Mouse (Mus musculus): ENCODE results near the gene Lamc1. TPM values are rescaled to one million over a fixed set of nuclear protein-coding genes. Genes with fewer than 3 reads are reported as not detected.

The Lamc1 gene
- total and polyA plus RNA-seq, 3 experiments = 13.1 to 174 (median 32.4) TPM

DNA sequence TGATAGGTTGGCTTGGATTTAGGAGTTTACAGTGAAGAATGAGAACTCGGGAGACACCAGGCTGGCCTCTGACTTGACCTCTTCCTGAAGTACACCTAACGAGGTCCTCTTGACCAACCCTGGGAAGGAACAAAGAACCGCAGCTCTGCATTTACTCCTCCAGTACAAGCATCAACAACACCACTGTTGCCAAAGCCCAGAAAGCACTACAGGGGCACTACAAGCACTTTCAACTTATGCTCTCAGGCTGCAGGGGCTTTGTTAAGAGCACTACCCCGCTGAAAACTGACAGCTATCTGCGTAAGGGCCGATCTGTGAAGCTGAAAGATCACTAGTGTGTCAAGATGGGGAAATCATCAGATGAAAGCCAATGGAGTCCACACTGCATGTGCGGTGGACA, 6.4 kb downstream of the Lamc1 start:
- Histone ChIP-seq H3K27ac (ENCODE audit: control insufficient read depth, low read depth, low read length) (no peak overlapping the region), H3K79me2 (ENCODE audit: control insufficient read depth, insufficient read depth, low read length, poor library complexity) (peaks cover 11% of the 10 kb centered on the region), H3K9me3 (replicated peaks; ENCODE audit: insufficient read depth, low read length) (no peaks in the 10 kb centered on the region), H3K4me1 (ENCODE audit: control insufficient read depth in 1 of 2, insufficient read depth in 2 of 2, low read length in 2 of 2) (peaks cover 6 to 10% of the 10 kb centered on the region in 2 experiments; a peak in 3 of 4 replicates), H3K27me3 (ENCODE audit: control insufficient read depth in 1 of 2, insufficient read depth in 2 of 2, low read length in 2 of 2) (no peaks in the 10 kb centered on the region), H3K4me3 (ENCODE audit: control insufficient read depth in 1 of 2, insufficient read depth in 1 of 2, low read depth in 2 of 2, low read length in 2 of 2) (no peak overlapping the region), H3K9ac (ENCODE audit: control insufficient read depth, low read depth, low read length, poor library complexity, severe bottlenecking) (no peak overlapping the region), H3K36me3 (ENCODE audit: control insufficient read depth in 1 of 2, insufficient read depth in 2 of 2, low read length in 2 of 2) (peaks cover 0 to 8% of the 10 kb centered on the region in 2 experiments; a peak in 3 of 4 replicates)
- TF ChIP-seq TCF12 (IDR thresholded peaks at IDR 0.05; ENCODE audit: low read depth, low read length) (no peak), UBTF (IDR thresholded peaks at IDR 0.05; ENCODE audit: borderline replicate concordance, insufficient read depth, low read depth, low read length) (no peak), MAZ (IDR thresholded peaks at IDR 0.05; ENCODE audit: low read depth, low read length) (no peak), MAX (IDR thresholded peaks at IDR 0.05; ENCODE audit: low read length) (no peak), BHLHE40 (IDR thresholded peaks at IDR 0.05; ENCODE audit: borderline replicate concordance, low read depth, low read length) (no peak), MAFK (IDR thresholded peaks at IDR 0.05; ENCODE audit: borderline replicate concordance, low read depth, low read length) (no peak), MXI1 (IDR thresholded peaks at IDR 0.05; ENCODE audit: low read depth, low read length) (no peak), TBP (IDR thresholded peaks at IDR 0.05; ENCODE audit: low read depth, low read length) (no peak), RCOR1 (IDR thresholded peaks at IDR 0.05; ENCODE audit: low read depth, low read length) (no peak), JUND (IDR thresholded peaks at IDR 0.05; ENCODE audit: low read depth, low read length) (no peak), GABPA (IDR thresholded peaks at IDR 0.05; ENCODE audit: low read depth, low read length) (no peak), TAL1 (IDR thresholded peaks at IDR 0.05; ENCODE audit: low read length) (no peak), SMC3 (IDR thresholded peaks at IDR 0.05; ENCODE audit: low read depth, low read length) (no peak), ZKSCAN1 (IDR thresholded peaks at IDR 0.05; ENCODE audit: low read depth, low read length) (no peak), POLR2AphosphoS2 (IDR thresholded peaks at IDR 0.05; ENCODE audit: low read length) (no peak), GATA1 (IDR thresholded peaks at IDR 0.05; ENCODE audit: low read depth, low read length) (no peak), RAD21 (IDR thresholded peaks at IDR 0.05; ENCODE audit: low read depth, low read length) (no peak)
- no peak for DNase-seq (ENCODE audit: low read depth, low spot score)

DNA sequence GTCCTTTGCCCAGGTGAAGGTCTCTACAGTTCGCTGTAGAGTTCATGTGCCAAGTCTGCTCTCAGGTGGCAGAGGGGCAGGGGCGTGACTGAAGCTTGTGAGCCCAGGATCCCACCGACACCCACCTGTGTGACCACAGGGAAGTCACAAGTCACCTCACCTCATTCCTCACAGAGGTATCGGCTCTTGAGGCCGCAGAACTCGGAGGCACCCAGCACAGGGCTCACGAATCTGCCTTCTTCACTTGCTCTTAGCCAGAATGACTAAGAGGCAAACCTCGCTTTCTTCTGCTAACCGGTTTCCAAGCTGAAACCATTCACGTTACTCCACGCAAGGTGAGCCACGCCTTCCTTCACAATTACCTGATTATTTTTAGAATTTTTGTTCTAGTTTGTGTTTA, 11.2 kb downstream of the Lamc1 start:
- Histone ChIP-seq H3K36me3 (ENCODE audit: control insufficient read depth in 1 of 2, insufficient read depth in 2 of 2, low read length in 2 of 2) (peaks cover 0 to 14% of the 10 kb centered on the region in 2 experiments; a peak in 3 of 4 replicates), H3K4me1 (ENCODE audit: control insufficient read depth in 1 of 2, insufficient read depth in 2 of 2, low read length in 2 of 2) (peaks cover 14 to 15% of the 10 kb centered on the region in 2 experiments), H3K27me3 (ENCODE audit: control insufficient read depth in 1 of 2, insufficient read depth in 2 of 2, low read length in 2 of 2) (no peaks in the 10 kb centered on the region), H3K9ac (ENCODE audit: control insufficient read depth, low read depth, low read length, poor library complexity, severe bottlenecking) (no peak overlapping the region), H3K27ac (ENCODE audit: control insufficient read depth, low read depth, low read length) (no peak overlapping the region), H3K79me2 (ENCODE audit: control insufficient read depth, insufficient read depth, low read length, poor library complexity) (peaks cover 10% of the 10 kb centered on the region; the same call in 1 of the 2 replicates), H3K9me3 (replicated peaks; ENCODE audit: insufficient read depth, low read length) (no peaks in the 10 kb centered on the region), H3K4me3 (ENCODE audit: control insufficient read depth in 1 of 2, insufficient read depth in 1 of 2, low read depth in 2 of 2, low read length in 2 of 2) (no peak overlapping the region)
- DNase-seq (ENCODE audit: low read depth, low spot score) = no peak
- TF ChIP-seq MAFK (IDR thresholded peaks at IDR 0.05; ENCODE audit: borderline replicate concordance, low read depth, low read length) (no peak), GATA1 (IDR thresholded peaks at IDR 0.05; ENCODE audit: low read depth, low read length) (no peak), KAT2A (conservative IDR thresholded peaks at IDR 0.05; ENCODE audit: low read depth, low read length) (no peak), JUND (IDR thresholded peaks at IDR 0.05; ENCODE audit: low read depth, low read length) (no peak), POLR2AphosphoS2 (IDR thresholded peaks at IDR 0.05; ENCODE audit: low read length) (no peak), RCOR1 (IDR thresholded peaks at IDR 0.05; ENCODE audit: low read depth, low read length) (no peak), USF1 (IDR thresholded peaks at IDR 0.05; ENCODE audit: low read depth, low read length) (no peak), POLR2A (IDR thresholded peaks at IDR 0.05; ENCODE audit: control insufficient read depth in 1 of 2, insufficient read depth in 1 of 2, low read depth in 1 of 2, low read length in 2 of 2, poor library complexity in 1 of 2) (no peak), GABPA (IDR thresholded peaks at IDR 0.05; ENCODE audit: low read depth, low read length) (no peak), USF2 (IDR thresholded peaks at IDR 0.05; ENCODE audit: borderline replicate concordance in 1 of 2, insufficient read depth in 1 of 2, low read depth in 1 of 2, low read length in 2 of 2) (no peak), MYC (IDR thresholded peaks at IDR 0.05; ENCODE audit: low read depth, low read length) (no peak), NRF1 (IDR thresholded peaks at IDR 0.05; ENCODE audit: insufficient read depth, low read depth, low read length, poor library complexity, severe bottlenecking) (no peak), RAD21 (IDR thresholded peaks at IDR 0.05; ENCODE audit: low read depth, low read length) (no peak), ELF1 (IDR thresholded peaks at IDR 0.05; ENCODE audit: low read depth, low read length) (no peak), MXI1 (IDR thresholded peaks at IDR 0.05; ENCODE audit: low read depth, low read length) (no peak)

All from MEL (cell line).